Mouse (Mus musculus): ENCODE measurements around the gene Pik3ip1.
A peak's percentile ranks its signal among the peaks of the same experiment; 100 is the strongest.

Gene Pik3ip1

DNA sequence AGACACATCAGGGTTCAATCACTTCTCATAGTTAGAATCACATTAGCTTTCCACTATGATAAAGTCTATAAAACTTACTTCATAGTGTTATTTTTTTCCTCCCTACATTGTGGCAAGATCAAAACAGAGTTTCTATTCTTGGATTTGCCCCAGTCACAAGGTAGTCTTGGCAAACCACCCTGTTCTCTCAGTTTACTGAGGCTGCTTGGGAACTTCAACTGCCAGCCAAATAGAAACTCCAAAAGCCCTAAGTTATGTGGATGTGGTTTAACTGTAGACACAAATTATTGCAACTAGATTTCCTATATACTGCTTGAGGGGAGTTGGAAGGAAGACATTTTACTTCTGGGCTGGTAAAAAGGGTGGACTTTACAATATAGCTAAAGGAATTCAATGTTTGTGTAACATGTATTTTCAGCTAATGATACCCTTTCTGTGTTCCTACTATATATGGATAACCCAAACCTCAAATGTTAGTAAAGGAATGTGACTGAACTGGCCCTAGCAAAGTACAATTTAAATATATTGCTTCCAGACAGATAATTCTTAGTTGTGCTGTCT lies at the start of gene Pik3ip1:
Gene Pik3ip1, plus strand, starts transcription at position 511 of the 561 bp plus-strand sequence.
- peak in 1 of 2 experiments; percentile 22 for DNase-seq

DNA sequence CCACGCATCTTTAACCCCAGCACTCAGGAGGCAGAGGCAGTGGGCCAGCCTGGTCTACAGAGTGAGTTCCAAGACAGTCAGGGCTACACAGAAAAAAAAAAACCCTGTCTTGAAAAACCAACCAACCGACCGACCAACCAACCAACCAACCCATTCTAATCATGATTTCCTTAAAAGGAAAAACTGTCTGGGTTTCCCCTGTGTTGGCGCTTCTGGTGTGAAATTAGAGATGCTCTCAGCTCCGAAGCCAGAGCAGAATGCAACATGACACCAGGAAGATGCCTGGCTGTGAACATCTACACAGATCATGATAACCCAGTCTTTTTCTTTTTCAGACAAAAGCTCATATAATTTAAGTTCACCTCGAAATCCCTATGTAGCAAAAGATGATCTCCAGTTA lies 47.3 kb upstream of the Pik3ip1 start:
- DNase-seq: no peak

DNA sequence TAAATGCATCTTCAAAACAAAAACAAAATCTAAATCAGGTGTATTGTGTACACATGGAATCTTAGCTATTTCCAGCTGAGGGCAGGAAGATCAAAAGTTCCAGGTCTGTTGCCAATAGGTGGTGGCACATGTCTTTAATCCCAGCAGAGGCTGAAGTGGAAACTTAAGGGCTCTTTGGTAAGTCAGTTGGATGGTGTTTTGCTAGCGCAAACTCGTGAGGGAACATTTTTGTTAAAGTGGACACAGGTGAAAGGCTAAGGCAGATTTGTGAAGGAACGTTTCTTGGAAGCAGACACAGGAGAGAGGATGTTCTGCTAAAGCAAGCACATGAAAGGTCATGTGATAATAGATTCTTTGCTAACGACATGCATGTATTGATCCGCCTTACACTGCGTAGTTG lies 46.6 kb upstream of the Pik3ip1 start:
- no peak for DNase-seq

DNA sequence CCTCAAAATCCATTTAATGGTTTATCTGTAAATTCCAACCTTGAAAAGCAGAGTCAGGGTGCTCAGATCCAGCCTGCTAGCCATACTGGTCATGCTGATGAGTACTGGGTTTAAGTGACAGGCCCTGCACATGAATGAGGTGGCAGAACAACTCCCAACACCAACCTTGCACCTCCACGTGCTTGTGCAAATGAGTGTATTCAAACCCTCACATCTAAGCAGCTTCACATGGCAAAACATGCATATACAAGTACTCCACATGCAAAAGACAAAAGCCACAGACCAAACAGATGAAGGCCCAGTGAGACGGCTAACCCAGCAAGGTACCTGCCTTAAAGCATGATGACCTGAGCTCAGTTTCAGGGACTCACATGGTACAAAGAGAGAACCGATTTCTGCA lies 44.3 kb upstream of the Pik3ip1 start:
- no peak for DNase-seq

DNA sequence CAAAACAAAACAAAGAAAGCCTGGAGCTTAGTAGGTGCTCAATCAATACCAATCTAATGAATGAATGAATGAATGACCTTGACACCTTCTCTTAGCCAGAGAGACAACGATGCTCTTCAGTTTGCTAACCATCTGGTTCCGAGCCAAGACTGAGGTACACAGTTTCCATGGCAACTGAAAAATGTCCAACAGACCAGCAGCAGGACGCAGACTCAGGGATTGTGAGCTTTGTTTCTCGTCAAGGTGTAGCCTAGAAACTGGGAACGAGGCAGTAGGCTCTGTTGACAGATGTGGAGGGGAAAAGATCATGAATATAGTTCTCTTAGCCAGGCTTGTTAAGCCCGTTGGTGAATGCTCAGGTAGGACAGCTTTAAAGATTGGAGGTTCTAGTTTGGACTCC lies 43.1 kb upstream of the Pik3ip1 start:
- no peak for DNase-seq

DNA sequence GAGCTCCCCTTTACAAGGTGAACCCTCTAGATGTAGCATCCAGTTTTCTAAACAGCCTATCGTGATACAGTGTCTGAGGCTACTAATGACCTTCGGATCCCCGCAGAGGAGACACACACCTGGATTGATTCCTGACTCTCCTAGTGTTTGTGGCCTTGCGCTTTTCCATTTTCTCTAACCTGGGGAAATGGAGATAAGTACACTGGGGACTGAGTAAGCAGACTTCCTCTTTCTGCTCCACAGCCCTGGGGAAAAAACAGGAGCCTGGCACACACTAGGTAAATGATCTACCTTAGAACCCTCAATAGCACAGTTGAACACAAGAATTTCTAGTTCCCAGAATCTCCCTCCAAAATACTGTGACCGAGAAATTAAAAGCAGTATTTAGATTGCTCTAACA lies 42.3 kb upstream of the Pik3ip1 start:
- DNase-seq: peak; percentile 35 to 73

DNA sequence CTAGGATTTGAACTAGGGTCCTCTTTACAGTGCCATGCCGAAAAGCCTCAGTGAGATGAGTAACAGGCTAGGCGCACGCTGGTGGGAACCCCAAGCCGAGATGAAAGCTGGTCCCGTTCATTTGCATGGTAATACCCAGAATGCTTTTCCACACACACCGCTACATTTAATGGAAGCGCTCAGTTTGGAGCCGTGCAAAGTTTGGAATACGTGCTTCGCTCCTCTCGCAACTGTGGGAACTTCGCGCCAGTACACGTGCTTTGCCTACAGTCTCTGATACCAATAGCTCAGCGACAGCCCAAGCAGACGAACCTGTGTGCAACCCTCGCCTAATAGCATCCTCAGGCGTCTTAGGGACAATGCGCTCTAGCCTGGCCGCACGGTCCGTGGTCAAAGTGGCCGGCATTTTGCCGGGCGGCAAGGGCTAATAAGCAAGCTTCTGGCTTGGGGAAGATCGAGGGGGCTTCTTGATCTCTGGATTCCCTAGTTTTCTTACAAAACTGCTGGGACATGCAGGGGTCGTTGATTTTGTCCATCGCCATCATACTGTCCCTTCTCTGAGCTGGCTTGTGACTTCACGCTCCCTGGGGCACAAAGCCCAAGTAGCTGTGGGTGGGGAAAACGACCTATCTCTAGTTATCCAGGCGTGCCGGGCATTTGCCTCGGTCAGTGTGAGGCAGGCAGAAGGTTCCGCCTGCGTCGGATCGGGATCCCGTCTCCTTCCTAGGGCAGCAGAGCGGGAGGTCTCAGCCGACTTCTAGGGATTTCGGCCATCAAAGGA lies 41.5 kb upstream of the Pik3ip1 start, which contains the start of gene Patz1:
Gene Patz1, plus strand, starts transcription at position 354 of the 781 bp plus-strand sequence.
- peak; percentile 64 to 66 for DNase-seq

DNA sequence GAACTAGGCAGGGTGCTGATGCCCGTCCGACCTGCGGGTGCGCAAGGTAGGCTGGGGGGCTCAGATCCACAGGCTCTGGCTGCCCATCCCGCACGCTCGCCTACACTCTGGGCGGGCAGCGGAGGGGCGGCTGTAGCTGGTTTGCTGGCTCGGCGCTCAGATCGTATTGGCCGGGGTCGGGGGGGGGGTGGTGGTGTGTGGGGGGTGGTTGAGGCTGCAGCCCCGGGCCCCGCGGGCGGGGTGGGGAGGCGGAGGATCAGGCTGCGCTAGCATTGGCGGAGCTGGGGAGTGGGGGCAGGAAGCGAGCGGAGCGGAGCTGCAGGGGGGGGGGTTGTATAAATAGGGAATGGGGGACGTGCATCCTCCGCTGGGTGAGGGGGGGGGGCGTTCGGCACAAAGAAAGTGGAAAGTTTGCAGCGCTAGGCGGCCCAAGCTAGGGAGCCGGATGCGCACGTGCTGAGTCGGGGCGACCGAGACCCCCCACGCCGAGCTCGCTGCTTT lies 40.8 kb upstream of the Pik3ip1 start:
- DNase-seq: peak; percentile 76 to 95

DNA sequence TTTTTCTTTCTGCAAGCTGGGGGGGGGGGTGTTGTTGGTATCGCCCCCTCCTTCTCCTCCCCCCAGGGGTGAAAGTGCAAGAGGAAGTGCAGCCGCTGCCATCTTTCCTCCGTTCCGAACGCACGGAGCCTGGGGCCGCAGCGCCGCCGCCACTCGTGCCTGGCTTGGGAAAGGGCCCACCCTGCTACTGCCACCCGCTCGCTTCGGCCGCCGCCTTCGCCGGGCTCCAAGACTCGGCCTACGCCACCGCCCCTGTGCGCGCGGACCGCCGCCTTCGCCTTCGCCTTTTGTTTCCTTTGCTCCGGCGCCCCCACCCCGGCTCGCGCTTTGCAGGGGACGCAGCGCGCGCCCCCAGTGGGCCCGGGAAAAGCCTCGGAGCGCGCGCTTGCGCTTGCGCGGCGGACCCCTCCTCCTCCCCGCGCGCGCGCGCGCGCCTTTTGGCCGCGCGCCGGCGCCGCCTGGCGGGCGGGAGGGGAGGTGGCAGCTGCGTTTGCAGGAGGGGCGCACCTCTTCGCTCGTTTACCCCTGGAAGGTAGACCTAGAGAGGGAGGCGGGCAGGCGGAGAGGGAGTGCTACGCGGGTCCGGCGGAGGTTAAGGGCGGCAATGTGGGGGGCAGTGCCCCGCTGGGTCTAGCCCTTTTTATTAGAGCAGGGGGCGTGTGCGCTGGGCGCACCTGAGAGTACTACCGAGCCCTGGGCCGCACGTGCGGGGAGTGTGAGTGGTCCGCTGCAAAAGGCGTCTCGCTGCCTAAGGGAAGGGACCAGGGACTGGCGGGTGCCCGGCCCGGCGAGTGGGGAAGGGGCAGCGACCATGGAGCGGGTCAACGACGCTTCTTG lies 40.2 kb upstream of the Pik3ip1 start:
- peak; percentile 85 to 92 for DNase-seq

DNA sequence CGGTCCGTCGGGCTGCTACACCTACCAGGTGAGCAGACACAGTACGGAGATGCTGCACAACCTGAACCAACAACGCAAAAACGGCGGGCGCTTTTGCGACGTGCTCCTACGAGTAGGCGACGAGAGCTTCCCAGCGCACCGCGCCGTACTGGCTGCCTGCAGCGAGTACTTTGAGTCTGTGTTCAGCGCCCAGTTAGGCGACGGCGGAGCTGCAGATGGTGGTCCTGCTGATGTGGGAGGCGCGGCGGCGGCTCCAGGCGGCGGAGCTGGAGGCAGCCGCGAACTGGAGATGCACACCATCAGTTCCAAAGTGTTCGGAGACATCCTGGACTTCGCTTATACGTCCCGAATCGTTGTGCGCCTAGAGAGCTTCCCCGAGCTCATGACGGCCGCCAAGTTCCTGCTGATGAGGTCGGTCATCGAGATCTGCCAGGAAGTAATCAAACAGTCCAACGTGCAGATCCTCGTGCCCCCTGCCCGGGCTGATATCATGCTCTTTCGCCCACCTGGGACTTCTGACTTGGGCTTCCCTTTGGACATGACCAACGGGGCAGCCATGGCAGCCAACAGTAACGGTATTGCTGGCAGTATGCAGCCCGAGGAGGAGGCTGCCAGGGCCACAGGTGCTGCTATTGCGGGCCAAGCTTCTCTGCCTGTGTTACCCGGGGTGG lies 39.4 kb upstream of the Pik3ip1 start:
- DNase-seq: peak; percentile 47 to 63

DNA sequence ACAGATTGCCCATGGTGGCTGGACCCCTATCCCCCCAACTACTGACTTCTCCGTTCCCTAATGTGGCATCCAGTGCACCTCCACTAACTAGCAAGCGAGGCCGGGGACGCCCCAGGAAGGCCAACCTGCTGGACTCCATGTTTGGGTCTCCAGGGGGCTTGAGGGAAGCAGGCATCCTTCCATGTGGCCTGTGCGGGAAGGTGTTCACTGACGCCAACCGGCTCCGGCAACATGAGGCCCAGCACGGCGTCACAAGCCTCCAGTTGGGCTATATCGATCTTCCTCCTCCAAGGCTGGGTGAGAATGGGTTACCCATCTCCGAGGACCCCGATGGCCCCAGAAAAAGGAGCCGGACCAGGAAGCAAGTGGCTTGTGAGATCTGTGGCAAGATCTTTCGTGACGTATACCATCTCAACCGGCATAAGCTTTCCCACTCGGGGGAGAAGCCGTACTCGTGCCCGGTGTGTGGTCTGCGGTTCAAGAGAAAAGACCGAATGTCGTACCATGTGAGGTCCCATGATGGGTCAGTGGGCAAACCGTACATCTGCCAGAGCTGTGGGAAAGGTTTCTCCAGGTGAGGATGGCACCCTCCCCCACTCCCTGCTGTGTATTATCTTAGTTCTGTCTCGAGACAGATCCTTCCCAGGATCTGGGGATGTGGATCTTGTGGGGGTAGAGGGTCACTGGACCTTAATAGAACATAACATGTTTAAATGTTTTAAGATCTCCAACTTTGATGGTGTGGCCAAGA lies 38.7 kb upstream of the Pik3ip1 start:
- DNase-seq: peak in 1 of 2 experiments; percentile 47

DNA sequence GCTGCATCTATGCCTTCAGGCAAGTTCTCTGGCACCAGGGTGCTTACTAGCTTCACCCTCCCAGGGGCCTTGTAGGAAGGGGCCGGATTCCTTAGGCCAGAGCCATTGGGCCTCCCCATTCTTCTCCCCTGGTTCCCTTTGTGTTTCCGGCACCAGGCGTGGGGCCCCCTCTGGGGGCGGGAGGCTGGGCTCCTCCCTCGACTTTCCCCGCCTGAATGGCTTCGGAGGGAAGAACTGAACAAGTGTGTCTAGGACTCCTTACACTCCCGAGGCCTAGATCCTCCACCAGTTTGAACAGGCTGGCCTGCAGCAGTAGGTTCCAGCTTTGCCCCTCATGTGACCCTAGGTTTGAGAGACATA lies 38.2 kb upstream of the Pik3ip1 start:
- DNase-seq: peak; percentile 50 to 85

DNA sequence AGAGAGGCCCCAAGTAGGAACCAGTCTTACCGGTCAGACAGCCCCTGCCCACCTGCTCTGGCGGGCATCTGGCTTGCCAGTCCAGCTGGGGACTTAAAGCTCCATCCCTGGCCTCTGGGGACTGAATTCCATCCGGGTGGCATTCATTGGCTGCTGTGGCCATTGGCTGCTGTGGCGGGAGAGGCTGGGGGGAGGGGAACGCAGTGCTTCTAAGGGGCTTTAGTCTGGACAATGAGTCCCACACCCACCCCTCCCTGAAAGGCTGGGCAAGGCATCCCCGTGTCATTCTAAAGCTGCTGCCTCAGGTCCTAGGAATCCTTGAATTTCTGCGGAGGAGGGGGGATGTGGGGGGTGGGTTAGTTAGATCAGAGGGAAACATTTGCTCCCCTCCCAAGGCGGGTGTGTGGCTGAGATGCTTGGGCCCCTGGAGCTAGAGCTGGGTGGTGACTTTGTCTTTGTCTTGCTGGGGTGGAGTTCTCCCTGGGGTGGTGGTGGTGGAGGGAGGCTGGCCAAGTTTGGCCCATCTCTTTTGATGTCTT lies 37.4 kb upstream of the Pik3ip1 start:
- DNase-seq: peak; percentile 64 to 88

DNA sequence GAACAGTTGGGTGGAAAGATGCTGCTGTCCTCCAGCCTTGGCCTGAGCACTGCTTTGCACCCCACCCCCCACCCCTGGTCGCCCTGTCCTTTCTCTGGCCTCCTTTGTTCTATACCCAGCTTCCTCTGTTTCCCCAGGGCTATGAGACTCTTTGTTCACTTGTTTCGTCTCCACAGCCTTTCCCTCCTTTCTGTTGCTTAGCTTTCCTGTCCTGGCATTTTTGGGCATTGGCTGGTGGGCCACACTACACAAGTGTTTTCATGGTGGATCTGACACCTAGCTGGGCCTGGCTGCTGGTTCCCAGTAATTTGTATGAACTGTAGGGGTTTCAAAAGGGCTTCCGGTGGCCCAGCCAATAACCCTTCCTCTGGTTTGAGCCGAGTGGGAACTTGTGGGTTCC lies 36.8 kb upstream of the Pik3ip1 start:
- no peak for DNase-seq

DNA sequence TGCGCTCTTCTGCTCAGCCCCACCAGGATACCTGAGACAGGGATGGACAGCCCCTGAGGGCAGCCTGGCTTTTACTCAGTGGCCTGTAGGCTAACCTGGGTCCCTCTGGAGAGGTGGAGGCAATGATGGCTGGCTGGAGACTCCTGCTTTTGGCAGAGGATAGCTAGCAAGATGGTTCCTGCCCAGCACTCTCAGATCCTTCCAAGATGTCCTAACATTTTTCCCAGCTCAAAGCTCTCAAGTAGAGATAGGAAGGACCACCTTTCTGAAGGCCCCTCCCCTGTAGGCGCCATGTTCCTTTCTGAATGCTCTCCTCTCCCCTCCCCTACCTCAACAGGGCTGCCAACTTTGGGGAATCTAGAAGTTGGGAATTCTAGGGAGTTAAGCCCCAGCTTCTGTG lies 35.6 kb upstream of the Pik3ip1 start:
- DNase-seq: no peak

DNA sequence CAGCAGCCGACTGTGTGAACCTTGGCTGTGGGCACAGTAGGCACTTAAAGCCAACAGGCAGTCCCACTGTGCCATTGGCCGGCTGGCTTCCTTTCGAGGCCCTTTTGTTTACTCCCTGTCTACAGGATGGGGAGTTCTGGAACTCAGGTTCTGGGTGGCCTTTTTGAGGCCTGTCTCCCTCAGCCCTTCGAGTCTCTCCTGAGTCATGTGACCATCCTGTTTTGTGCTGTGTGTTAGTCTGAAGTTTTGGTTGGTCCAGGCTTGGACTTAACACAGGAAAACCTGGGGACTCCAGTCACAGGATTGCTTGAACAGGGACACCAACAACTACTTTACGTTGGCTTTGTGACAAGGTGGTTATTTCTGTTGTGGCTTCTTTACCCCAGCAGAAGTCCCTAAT lies 34.1 kb upstream of the Pik3ip1 start:
- no peak for DNase-seq

DNA sequence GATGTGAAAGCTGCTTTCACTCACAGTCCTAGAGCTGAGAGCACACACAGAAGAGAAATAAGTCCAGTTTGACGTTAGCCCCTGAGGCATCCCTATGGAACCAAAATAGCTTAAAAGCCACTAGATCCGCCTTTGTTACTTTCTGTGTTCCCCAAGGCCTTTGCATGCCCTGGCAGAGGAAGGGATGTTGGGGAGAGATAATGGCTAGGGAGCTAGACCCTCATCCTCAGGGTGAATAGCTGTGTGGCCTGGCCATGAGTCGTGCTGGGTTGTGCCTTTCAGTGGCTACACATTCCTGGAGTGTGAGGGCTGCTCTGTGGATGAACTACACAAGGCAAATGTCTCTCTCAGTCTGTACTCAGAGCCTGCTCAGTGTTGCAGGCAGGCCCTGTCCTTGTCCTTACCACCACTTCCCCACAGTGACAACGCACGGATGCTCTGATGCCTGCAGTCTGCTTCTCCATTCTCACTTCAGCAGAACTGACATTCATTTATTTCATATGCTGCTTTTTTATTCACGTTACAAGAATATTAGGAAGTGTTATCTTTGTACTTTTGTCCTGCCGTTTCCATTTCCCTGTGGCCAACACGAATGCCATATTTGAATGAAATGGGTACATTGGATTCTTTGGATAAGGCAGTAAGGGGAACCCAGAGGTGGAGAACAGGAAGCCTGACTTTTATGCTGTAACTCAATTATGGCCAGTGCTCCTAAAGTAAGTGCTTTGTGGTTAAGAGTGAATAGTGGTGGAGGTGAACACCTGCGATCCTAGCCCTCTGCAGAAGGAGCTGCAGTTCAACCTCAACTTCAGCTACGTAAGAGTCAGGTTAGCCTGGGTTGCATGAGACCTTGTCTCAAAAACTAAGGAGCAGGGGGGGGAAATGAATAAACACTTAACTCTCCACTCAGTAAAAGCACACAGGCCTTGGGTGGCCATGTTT lies 32.1 kb upstream of the Pik3ip1 start:
- no peak for DNase-seq

DNA sequence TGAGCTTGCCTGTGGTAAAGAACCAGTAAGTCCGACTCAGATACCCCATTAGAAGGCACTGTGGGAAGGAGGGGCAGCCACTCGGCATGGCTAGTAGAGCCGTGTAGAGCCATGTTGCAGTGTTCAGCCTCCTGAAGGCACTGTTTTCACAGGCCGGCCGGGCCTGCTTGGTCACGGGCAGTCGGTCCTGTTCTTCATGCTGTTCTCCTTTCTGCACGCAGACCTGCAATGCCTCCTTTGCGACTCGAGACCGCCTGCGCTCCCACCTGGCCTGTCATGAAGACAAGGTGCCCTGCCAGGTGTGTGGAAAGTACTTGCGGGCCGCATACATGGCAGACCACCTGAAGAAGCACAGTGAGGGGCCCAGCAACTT lies 31.4 kb upstream of the Pik3ip1 start:
- DNase-seq: peak in 1 of 2 experiments; percentile 28

DNA sequence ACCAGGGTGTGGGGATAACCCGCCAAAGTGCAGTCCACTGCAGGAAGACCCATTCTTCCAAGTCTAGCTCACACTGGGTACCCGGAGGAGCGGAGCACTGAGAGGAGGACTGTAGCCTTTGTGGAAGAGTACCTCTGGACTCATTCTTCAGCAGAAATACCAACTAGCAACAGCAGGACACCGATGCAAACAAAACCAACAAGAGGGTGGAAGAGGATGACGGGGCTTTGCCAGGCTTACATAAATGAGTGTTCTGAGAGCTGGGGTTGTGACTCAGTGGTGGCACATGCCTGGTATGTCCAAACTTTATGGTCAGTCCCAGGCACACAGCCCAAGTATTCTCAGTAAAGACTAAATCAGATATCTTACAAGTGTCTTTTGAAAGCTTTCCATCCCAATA lies 29.1 kb upstream of the Pik3ip1 start:
- no peak for DNase-seq

DNA sequence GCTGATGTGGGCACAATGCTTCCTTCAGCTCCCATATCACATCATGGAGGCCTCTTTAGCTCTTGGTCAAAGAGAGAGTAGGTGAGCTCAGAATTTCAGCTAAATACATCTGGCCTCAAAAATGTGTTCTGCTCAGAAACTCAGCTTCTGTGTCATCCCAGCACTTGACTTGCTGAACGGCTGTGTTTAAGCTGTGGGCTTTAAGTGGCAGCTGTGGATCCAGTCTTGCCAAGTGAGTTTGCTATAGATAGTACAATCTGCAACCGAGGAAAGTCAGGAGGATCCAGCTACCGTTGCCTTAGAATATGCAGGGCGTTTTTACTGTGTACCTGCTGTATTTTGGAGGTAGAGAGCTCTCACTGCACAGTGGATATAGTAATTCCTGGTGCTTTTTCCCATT lies 27.8 kb upstream of the Pik3ip1 start:
- no peak for DNase-seq

DNA sequence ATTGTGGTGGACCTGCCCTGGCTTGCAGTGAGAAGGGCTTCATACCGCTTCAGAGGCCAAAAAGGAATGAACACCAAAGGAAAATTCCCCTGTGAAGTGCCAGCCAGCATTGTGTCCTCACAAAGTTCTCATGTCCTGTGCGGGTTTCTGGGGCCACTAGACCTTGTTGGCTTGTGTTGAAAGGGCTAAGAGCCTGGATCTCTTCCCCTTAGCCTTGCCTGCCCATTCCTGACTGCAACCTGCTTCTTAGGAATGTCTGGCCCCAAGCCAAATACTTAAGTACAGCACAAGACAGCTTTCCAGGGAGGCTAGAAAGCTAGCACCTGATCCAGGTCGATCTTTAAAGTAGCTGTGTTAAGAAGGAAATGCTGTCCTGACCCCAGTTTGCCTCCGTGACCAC lies 27.4 kb upstream of the Pik3ip1 start:
- peak; percentile 49 to 60 for DNase-seq
